Mouse (Mus musculus) right cerebral cortex, postnatal 25 days (tissue): Measurements from ENCODE around the gene Phgdh.

Experiments
- DNase-seq: peaks from one replicate; pipeline ENCODE4 v3.0.0; 2022

The Phgdh gene

GRCm38 (mm10) chr3:98283205-98283604 lies 56.6 kb downstream of the Phgdh start:
- DNase-seq: no peak

GRCm38 (mm10) chr3:98282422-98282821 lies 57.4 kb downstream of the Phgdh start:
- DNase-seq: no peak

GRCm38 (mm10) chr3:98280933-98281678 lies 58.7 kb downstream of the Phgdh start:
- peak; percentile 55 for DNase-seq

DNA sequence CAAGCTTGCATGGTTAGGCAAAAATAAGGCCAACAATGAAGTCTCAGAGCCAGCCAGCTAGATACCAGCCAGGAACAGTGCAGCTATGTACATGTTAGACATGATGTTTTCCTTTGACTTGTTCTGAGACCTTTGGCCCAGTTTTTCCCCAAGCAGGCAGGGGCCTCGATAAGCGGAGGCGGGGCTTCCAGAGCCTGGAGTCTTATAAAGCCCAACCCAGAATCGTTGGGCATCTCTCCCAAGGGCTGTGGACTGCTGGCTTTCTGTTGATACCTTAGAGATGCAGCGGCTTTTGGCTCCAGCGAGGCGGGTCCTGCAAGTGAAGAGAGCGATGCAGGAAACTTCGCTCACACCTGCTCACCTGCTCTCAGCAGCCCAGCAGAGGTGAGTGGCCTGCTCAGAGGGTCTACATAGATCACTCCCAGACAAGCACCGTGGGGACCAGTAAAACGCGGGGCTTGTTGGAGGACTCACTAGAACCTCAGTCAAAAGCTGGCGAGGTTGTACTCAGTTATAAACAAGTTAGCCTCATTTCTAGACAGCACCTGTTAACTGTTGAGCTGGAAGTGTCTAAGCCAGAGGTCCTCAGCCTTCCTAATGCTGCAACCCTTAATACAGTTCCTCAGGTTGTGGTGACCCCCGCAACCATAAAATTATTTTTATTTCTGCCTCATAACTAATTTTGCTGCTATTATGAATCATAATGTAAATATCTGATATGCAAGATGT lies 59.4 kb downstream of the Phgdh start, which contains the start of gene Hmgcs2:
Hmgcs2 (plus strand) TSS at position 232 of the 729 bp plus-strand sequence.
- no peak for DNase-seq

DNA sequence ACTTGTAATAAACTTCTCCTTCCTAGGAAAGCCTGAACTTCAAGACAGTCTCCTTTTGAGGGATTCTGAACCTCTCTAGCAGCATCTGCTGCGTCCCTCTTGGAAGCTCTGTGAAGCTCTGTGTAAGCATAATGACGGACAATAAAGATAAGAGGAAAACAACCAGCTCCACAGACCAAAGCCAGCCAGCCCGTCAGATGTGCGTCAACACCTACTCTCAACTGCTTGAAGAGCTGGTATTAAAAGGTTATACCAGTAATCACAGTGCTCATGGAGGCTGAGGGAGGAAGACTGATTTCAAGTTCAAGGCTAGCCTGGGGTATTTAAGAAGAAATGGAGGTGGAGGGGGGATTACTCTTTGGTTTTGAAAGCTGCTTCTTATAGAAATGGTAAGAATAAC lies 60.1 kb downstream of the Phgdh start:
- no peak for DNase-seq

DNA sequence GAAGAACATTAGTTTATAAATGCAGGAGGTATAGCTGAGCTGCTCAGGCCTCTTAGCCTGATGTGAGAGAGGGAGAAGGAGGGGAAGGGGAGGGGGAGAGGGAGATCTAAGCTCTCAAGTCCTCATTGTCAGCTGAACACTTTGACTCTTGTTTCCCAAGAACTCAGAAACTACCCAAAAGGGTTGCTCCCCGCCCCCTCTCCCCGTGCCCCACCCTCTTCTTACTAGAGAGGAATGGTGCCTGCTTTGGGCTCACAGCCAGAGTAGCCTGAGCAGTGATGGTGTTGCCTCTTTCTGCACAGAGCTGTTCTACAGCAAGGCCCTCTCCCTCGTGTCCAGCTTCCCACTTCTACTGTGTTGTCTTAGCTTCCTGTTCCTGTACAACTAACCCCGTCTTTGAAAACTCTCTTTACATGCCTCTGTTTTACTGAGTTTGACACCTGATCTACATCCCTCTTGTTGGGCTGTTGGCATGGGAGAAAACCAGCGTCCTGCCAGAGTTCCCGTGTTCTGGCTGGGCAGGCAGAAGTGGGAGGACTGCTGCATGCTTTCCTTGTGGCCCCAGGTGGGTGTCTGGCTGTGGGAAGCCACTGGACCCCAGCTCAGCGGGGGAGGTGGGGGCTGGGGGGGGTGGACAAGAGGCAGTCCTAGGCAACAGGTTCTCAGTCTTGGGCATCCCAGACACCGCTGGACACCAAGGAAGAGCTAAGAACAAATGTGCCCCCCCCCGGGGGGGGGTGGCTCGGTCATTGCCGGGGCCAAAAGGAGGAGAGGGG lies 66.0 kb downstream of the Phgdh start:
- no peak for DNase-seq

DNA sequence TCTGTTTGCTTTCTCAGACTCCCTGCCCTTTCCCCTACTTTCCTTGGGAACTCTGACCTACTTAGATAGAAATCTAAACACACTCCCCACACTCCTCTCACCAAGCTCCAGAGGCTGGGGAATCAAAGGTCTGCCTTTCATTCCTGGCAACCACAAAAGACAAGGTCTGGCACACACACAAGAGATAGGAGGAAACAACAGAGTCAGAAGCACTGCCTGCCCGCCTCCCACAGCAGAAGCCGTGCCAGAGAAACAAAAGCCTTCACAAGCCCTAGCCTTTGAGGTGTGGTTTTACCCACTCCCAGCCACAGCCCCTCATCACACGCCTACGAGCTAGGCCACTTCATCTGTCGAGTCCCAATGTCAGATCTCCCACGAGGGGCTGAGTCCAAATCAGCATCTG lies 72.5 kb downstream of the Phgdh start:
- no peak for DNase-seq
